Mouse (Mus musculus) kidney, adult 2 months (tissue): ENCODE measurements around the gene Serpina3b.

Source experiments
- CTCF ChIP-seq: fragments of 200-500 bp; conservative IDR thresholded peaks from 2 replicates; pipeline ENCODE4 v1.5.1; 2011; ENCODE audit warnings: low read depth, mild to moderate bottlenecking, control low read depth, low read length, moderate library complexity, mixed read lengths; ENCODE audit not compliant: insufficient read depth, insufficient read length
- POLR2A ChIP-seq: fragments of 200-500 bp; IDR thresholded peaks from one replicate; pipeline ENCODE4 v1.6.1; 2011; ENCODE audit warnings: low read depth, low read length, control low read depth

DNA sequence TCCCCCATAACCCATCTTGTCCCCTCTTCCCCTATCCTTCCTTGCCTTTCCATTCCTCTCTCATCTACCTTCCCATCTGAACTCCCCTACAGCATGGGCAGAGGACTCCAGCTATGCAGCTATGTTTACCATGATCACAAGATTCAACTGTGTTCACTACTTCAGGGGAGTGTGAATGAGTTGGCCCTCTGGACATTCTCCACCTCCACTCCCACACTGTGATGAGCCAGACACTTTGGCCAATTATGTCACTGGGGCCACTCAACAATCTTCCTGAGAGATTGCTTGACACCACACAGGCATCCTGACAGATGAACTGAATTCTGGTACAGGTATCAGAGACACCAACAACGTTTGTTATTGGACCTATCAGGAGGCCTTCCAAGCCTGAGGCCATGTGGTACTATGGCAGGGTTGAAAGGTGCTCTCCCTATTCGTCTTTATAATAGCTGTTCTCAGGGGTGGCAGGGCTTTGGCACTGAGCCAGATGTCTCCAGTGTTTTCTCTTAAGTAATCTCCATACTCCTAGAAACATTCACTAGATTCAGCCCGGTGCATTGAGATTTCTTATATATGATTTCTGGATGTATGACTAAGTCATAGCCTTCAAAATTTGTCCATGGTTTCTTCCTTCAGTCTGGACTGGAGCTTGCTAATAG is 12.7 kb upstream of the Serpina3b start:
- TF ChIP-seq CTCF, result no peak
- no peak for TF ChIP-seq POLR2A
